Mouse (Mus musculus) G1E (cell line): ENCODE measurements at regions not wholly inside any gene's neighbourhood (a gene's known extent, or its start where the extent isn't known, plus 50 kb on each side); places are given as distances from the start of the nearest gene placed in this dataset.

Experiments used
- ATAC-seq: 2 replicates; pipeline ENCODE4 v1.8.0; 2016; ENCODE audit warnings: mild to moderate bottlenecking; ENCODE audit not compliant: insufficient number of reproducible peaks, poor library complexity, low FRiP score, severe bottlenecking; ENCODE audit errors: extremely low read depth
- DNase-seq: peaks from one replicate; pipeline ENCODE4 v3.0.0; 2012; ENCODE audit warnings: low spot score
- H3K27me3 ChIP-seq: 2 replicates; pipeline ENCODE4 v1.6.1; 2012; ENCODE audit warnings: mild to moderate bottlenecking, low read length, inconsistent platforms; ENCODE audit not compliant: insufficient read depth
- H3K36me3 ChIP-seq: replicated peaks from 2 replicates; pipeline ENCODE3; 2012; ENCODE audit warnings: mild to moderate bottlenecking, inconsistent platforms
- H3K4me1 ChIP-seq: 2 replicates; pipeline ENCODE4 v1.6.1; 2012; ENCODE audit warnings: low read depth, low read length, inconsistent platforms, mixed read lengths; ENCODE audit not compliant: insufficient read depth
- H3K4me3 ChIP-seq: 2 replicates; pipeline ENCODE4 v1.5.1; 2012; ENCODE audit warnings: low read depth, mild to moderate bottlenecking, inconsistent platforms, low read length, moderate library complexity, mixed read lengths
- H3K9me3 ChIP-seq: replicated peaks from 2 replicates; pipeline ENCODE4 v1.6.1; 2012; ENCODE audit warnings: inconsistent platforms
- CTCF ChIP-seq: IDR thresholded peaks from 2 replicates; pipeline ENCODE4 v1.5.1; 2012; ENCODE audit warnings: low read depth, low read length, inconsistent platforms, mixed read lengths
- GATA1 ChIP-seq: IDR thresholded peaks from 2 replicates; pipeline ENCODE4 v1.6.1; 2012; ENCODE audit warnings: borderline replicate concordance, low read length, inconsistent platforms, mixed read lengths
- GATA2 ChIP-seq: IDR thresholded peaks from 2 replicates; pipeline ENCODE4 v1.6.1; 2012; ENCODE audit warnings: low read depth, low read length, inconsistent platforms, borderline replicate concordance
- POLR2AphosphoS5 ChIP-seq: IDR thresholded peaks from 2 replicates; pipeline ENCODE4 v1.6.1; 2012; ENCODE audit warnings: low read depth, low read length, inconsistent platforms; ENCODE audit not compliant: insufficient replicate concordance
- TAL1 ChIP-seq: conservative IDR thresholded peaks from 2 replicates; pipeline ENCODE4 v1.6.1; 2012; ENCODE audit warnings: low read depth, low read length, inconsistent platforms, mixed read lengths

DNA sequence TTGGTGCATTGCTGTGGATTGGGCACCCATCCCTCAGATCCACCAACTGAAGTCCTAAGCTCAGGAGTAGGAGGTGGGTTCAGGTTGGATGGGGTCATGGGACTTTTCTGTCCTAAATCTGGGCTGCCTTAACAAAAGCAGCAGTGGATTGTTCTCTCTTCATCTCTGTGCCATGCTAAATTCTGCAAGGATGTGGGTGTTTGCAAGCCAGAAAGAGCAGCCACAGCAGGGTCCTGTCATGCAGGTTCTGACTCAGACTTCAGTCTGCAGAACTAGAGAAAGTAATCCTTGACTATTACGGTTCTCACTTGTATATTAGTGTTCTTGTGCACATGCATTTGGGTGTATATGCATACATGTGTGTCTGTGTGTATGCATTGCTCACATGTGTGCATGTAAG, 125.5 kb upstream of the Gm17728 start:
- Histone ChIP-seq H3K4me1 (no peaks in the 10 kb centered on the region), H3K27me3 (no peaks in the 10 kb centered on the region; the same call in 1 of the 2 replicates), H3K4me3 (no peak overlapping the region), H3K36me3 (no peaks in the 10 kb centered on the region), H3K9me3 (no peaks in the 10 kb centered on the region)
- ATAC-seq (no peak), DNase-seq (no peak)
- no peak for TF ChIP-seq GATA2
- TF ChIP-seq POLR2AphosphoS5: no peak
- no peak for TF ChIP-seq CTCF
- TF ChIP-seq TAL1: no peak

DNA sequence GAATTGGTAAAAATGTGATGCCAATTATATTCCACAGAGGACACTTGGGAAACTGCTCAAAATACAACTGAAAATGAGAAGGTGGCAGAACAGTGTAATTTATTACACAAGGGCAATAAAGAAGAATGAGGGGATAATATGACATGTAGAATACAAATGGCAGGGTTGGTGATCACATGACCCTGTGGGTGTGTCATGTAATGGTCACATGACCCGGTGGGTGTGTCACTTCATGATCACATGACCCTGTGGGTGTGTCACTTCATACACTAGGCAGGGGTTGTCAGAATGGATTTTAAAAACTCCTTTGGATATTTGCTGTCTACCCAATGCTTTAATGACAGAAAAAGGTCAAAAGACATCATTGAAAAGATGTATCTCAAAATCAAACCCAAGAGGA, 123.6 kb upstream of the Gm17728 start:
- Histone ChIP-seq H3K4me3 (no peak overlapping the region), H3K27me3 (no peaks in the 10 kb centered on the region; the same call in 1 of the 2 replicates), H3K9me3 (no peaks in the 10 kb centered on the region), H3K4me1 (no peaks in the 10 kb centered on the region), H3K36me3 (no peaks in the 10 kb centered on the region)
- no peak for TF ChIP-seq GATA1
- TF ChIP-seq POLR2AphosphoS5: no peak
- no peak for TF ChIP-seq CTCF
- no peak for TF ChIP-seq TAL1
- no peak for TF ChIP-seq GATA2
- ATAC-seq (no peak), DNase-seq (no peak)

DNA sequence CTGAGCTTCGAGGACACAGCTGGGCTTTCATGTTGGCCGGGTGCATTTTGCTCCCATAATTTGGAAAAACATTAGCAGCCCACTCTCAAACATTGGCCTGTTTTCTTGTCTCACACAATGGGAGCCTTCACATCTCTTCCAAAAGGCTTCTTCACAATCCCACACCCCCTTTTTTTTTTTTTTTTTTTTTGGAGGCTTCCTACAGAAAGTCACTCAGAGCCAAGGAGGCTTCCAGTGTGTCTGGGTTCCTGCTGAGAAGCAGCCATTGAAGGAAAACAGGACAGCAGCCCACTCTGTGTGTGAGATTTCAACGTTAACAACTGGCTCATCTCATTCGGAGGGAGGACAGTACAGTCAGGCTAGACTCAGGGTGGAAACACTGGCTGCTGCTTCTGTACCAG, 120.8 kb upstream of the Gm17728 start:
- ATAC-seq (no peak), DNase-seq (no peak)

DNA sequence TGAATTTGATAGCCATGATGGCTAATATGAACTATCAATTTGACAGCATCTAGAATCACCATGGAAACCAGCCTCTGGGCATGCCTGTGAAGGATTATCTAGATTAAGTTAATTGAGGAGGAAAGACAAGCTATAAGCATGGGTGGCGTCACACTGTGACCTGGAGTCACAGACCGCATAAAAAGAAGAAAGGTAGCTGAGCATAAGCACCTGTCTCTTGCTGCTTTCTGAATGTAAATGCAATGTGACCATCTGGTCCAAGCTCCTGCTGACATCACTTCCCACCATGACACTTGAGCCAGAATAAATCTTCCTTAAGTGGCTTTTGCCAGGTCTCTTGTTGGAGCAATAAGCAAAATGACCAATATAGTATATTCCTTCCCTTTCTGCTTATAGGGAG, 113.4 kb upstream of the Gm17728 start:
- no peak for TF ChIP-seq TAL1
- TF ChIP-seq GATA1: no peak
- TF ChIP-seq POLR2AphosphoS5: no peak
- TF ChIP-seq CTCF: no peak
- no peak for TF ChIP-seq GATA2
- Histone ChIP-seq H3K9me3 (no peaks in the 10 kb centered on the region), H3K4me3 (no peak overlapping the region), H3K36me3 (no peaks in the 10 kb centered on the region), H3K27me3 (no peaks in the 10 kb centered on the region), H3K4me1 (no peaks in the 10 kb centered on the region)
- ATAC-seq (no peak), DNase-seq (no peak)

More for the DNA sequence above, 120.8 kb upstream of the Gm17728 start:
- Histone ChIP-seq H3K36me3 (no peaks in the 10 kb centered on the region), H3K4me3 (no peak overlapping the region), H3K27me3 (no peaks in the 10 kb centered on the region), H3K9me3 (no peaks in the 10 kb centered on the region), H3K4me1 (no peaks in the 10 kb centered on the region)
- TF ChIP-seq POLR2AphosphoS5 (no peak), GATA2 (no peak), CTCF (no peak), TAL1 (no peak), GATA1 (no peak)

DNA sequence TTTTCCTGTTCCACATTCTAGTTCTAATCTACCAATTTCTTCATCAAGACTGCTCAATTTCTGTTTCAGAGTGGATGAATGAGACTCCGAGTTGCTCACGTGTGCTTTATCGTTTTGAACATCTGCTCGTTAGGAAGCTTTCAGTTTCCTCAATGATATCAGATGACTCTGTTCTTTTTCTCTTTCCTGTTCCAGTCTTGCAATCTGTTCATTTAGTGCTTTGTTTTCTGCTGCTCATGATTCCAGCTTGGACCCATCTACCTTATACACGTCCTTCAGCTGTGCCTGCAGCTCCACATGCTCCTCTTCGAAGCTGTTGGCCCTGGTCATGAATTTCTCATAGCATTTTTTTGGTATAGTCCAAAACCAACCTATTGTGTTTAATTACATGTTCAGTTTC, 99.1 kb upstream of the Gm17728 start:
- 0 out of 2 replicates have a peak, but pooled peaks cover 2% of the 10 kb centered on the region for H3K27me3 ChIP-seq
- H3K4me1 ChIP-seq: no peaks in the 10 kb centered on the region
- TF ChIP-seq CTCF (no peak), POLR2AphosphoS5 (no peak), GATA2 (no peak), GATA1 (no peak), TAL1 (no peak)
- H3K36me3 ChIP-seq: no peaks in the 10 kb centered on the region
- H3K9me3 ChIP-seq: peaks cover 5% of the 10 kb centered on the region; the same call in 1 of the 2 replicates
- ATAC-seq (no peak), DNase-seq (no peak)
- no peak overlapping the region for H3K4me3 ChIP-seq

DNA sequence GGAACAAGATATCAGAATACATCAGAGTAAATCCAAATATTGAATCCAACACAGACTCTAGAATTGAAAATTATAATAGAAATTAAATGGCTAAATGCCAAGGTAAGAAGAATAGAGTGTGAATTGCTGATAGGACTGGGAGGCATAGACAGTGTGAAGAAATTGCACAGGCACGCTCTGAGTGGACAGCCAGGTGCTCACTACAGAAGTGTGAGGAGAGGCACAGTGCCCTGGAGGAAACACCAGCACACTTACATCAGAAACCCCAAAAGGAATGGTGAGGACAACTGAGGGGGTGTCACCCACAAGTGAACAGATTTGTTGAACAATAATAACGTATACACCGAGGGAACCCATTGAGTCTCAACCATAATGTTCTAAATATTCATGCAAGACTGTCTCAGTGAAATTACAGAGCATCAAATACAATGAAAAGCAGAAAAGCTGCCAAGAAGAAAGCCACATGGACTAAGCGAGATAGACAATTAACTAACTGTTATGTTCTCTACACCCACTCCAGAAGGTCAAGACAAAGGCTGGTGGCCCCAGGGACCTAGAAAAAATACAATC, 92.9 kb upstream of the Gm17728 start:
- H3K4me3 ChIP-seq: no peak overlapping the region
- DNase-seq (no peak), ATAC-seq (no peak)
- no peaks in the 10 kb centered on the region for H3K36me3 ChIP-seq
- H3K4me1 ChIP-seq: no peaks in the 10 kb centered on the region
- no peak for TF ChIP-seq GATA2
- no peak for TF ChIP-seq CTCF
- no peak for TF ChIP-seq TAL1
- no peak for TF ChIP-seq POLR2AphosphoS5
- no peak for TF ChIP-seq GATA1
- peaks cover 3% of the 10 kb centered on the region; the same call in 1 of the 2 replicates for H3K9me3 ChIP-seq
- H3K27me3 ChIP-seq: no peaks in the 10 kb centered on the region

DNA sequence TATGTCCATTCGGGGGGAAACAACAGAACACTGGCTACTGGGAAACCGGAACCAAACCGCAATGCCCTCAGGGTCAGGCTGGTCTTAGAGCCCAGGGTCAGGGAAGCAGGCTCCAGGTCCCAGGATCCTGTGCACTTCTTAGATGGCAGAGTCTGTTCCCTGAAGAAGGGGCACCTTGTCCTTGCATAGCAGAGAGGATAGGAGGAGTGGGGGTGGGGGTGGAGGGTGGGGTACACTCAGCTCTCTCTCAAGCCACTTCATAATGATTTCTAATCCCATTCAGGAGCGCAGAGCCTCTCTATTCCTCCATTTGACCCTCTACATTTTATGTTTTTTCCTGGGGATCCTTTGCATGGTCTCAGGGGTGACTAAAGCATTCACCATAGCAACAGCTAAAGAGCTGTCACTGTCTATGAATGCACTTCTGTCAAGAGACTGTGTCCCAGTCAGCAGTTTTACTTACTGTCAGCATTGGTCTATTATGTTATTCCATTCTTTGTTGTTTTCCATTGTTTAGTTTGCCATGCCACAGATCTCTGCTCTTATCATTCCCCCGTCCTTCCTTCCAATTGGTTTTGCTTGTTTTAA, 64.2 kb upstream of the Gm17728 start:
- H3K4me1 ChIP-seq: no peaks in the 10 kb centered on the region
- H3K9me3 ChIP-seq: no peaks in the 10 kb centered on the region
- ATAC-seq (no peak), DNase-seq (no peak)
- TF ChIP-seq GATA2 (no peak), CTCF (no peak), TAL1 (no peak), GATA1 (no peak), POLR2AphosphoS5 (no peak)
- H3K36me3 ChIP-seq: no peaks in the 10 kb centered on the region
- H3K4me3 ChIP-seq: no peak overlapping the region
- H3K27me3 ChIP-seq: no peaks in the 10 kb centered on the region
